Mouse (Mus musculus) heart, adult 2 months (tissue): Measurements from ENCODE around the gene Gsn. TPM values are rescaled to one million over a fixed set of nuclear protein-coding genes. Genes with fewer than 3 reads are reported as not detected.

Source experiments
- DNase-seq, 2 experiments: peaks; one replicate each; pipeline ENCODE4 v3.0.0; 2021
- H3K27ac ChIP-seq: fragments of 200-600 bp; 2 replicates; pipeline ENCODE4 v1.8.1; 2022
- H3K27me3 ChIP-seq: fragments of 200-500 bp; 2 replicates; pipeline ENCODE4 v1.6.1; 2012; ENCODE audit warnings: mild to moderate bottlenecking, low read length, inconsistent platforms, mixed read lengths; ENCODE audit not compliant: control insufficient read depth, insufficient read depth
- H3K36me3 ChIP-seq: fragments of 200-500 bp; 2 replicates; pipeline ENCODE4 v1.6.1; 2012; ENCODE audit warnings: low read length, inconsistent platforms; ENCODE audit not compliant: control insufficient read depth, insufficient read depth
- H3K4me1 ChIP-seq: fragments of 200-500 bp; 2 replicates; pipeline ENCODE4 v1.6.1; 2011; ENCODE audit warnings: low read length; ENCODE audit not compliant: control insufficient read depth, insufficient read depth
- H3K4me3 ChIP-seq: fragments of 200-600 bp; 2 replicates; pipeline ENCODE4 v1.8.1; 2022
- H3K79me2 ChIP-seq: fragments of 200-500 bp; replicated peaks from 2 replicates; pipeline ENCODE4 v1.6.1; 2012; ENCODE audit warnings: mild to moderate bottlenecking, inconsistent platforms, low read length, moderate library complexity, mixed read lengths; ENCODE audit not compliant: control insufficient read depth, insufficient read depth
- H3K9ac ChIP-seq: fragments of 200-500 bp; 2 replicates; pipeline ENCODE4 v1.6.1; 2012; ENCODE audit warnings: low read depth, mild to moderate bottlenecking, control low read depth, inconsistent platforms, low read length, mixed read lengths
- CTCF ChIP-seq: fragments of 200-600 bp; IDR thresholded peaks from 2 replicates; pipeline ENCODE4 v1.8.1; 2022; ENCODE audit warnings: antibody characterized with exemption, mild to moderate bottlenecking, moderate library complexity
- EP300 ChIP-seq: fragments of 200-500 bp; IDR thresholded peaks from 2 replicates; pipeline ENCODE4 v1.6.1; 2011; ENCODE audit warnings: low read depth, low read length, control low read depth; ENCODE audit not compliant: insufficient read depth
- POLR2A ChIP-seq: fragments of 200-500 bp; IDR thresholded peaks from 2 replicates; pipeline ENCODE4 v1.6.1; 2011; ENCODE audit warnings: mild to moderate bottlenecking, low read depth, low read length, control low read depth; ENCODE audit not compliant: insufficient read depth
- WGBS: fragments of 180-500 bp; shearing (Covaris S2); methylation state at CpG from one replicate; pipeline ENCODE4 v1.1.7; 2018; 5-methylcytosine and 5-hydroxymethylcytosine counted together
- intact Hi-C: fragments of 180-260 bp; cut with DNase I; formaldehyde crosslinking; loops from one replicate; pipeline ENCODE4 v1.15.1; 2025
- polyA plus RNA-seq: library from polyadenylated mRNA; depleted of rRNA; stranded (reverse); fragments of >200 nt; gene quantifications from 2 replicates; pipeline ENCODE4 v1.2.3, GENCODE M21; 2012
- total RNA-seq, 2 experiments: library from RNA; stranded (reverse); gene quantifications; 2 replicates each; pipeline ENCODE4 v1.2.3; 2021

Gene Gsn
- total and polyA plus RNA-seq, 3 experiments = 878 to 1,373 (median 1,097) TPM

GRCm38 (mm10) chr2:35256932-35257331 lies 752 bp downstream of the Gsn start:
- H3K27me3 ChIP-seq = no peaks in the 10 kb centered on the region
- peak overlapping the region; percentile 67 for H3K4me3 ChIP-seq
- TF ChIP-seq CTCF = no peak
- no peak for TF ChIP-seq POLR2A
- no peak for TF ChIP-seq EP300
- intact Hi-C loops = no loop called here
- 52% methylated on average over 8 of the region's 8 CpGs for WGBS
- DNase-seq = no peak
- peak overlapping the region; percentile 65 for H3K27ac ChIP-seq
- H3K36me3 ChIP-seq = no peaks in the 10 kb centered on the region
- no peak overlapping the region for H3K9ac ChIP-seq
- H3K4me1 ChIP-seq = peaks cover 7% of the 10 kb centered on the region
- H3K79me2 ChIP-seq = no peaks in the 10 kb centered on the region

GRCm38 (mm10) chr2:35257886-35258285 lies 1.7 kb downstream of the Gsn start:
- intact Hi-C loops = no loop called here
- Histone ChIP-seq H3K27me3 (no peaks in the 10 kb centered on the region), H3K9ac (no peak overlapping the region), H3K4me1 (peaks cover 7% of the 10 kb centered on the region), H3K4me3 (no peak overlapping the region), H3K27ac (no peak overlapping the region), H3K36me3 (no peaks in the 10 kb centered on the region), H3K79me2 (no peaks in the 10 kb centered on the region)
- TF ChIP-seq POLR2A (no peak), EP300 (no peak), CTCF (no peak)
- DNase-seq = no peak
- 84% methylated on average over 2 of the region's 2 CpGs for WGBS

DNA sequence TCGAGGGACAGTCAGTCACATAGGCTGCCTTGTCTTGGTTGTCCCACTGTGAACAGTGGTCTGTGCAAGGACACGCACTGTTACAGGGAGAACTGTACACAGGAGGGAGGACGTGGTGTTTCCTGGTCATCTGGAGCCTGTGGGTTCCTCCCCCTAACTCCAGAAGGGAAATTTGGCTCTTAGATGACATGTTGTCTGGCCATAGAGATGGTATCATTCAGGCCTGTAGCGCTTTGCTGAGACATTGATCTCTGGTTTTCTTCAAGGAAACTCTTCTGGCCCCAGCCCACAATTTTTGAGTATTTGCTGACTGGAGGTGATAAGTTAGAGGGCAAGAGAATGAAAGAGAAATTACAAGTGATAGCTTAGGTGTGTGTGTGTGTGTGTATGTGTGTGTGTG lies 2.4 kb downstream of the Gsn start:
- Histone ChIP-seq H3K4me3 (no peak overlapping the region), H3K36me3 (no peaks in the 10 kb centered on the region), H3K4me1 (peaks cover 7% of the 10 kb centered on the region), H3K27ac (no peak overlapping the region), H3K79me2 (no peaks in the 10 kb centered on the region), H3K27me3 (no peaks in the 10 kb centered on the region), H3K9ac (no peak overlapping the region)
- intact Hi-C loops = no loop called here
- WGBS = 68% methylated on average over 4 of the region's 4 CpGs
- TF ChIP-seq EP300 (no peak), POLR2A (no peak), CTCF (no peak)
- no peak for DNase-seq

- TF ChIP-seq EP300 (no peak), CTCF (no peak), POLR2A (no peak)
- H3K27ac ChIP-seq = no peak overlapping the region
- peak in 1 of 2 experiments; percentile 23 for DNase-seq
- H3K4me1 ChIP-seq = peaks cover 7% of the 10 kb centered on the region
- 29% methylated on average over 13 of the region's 13 CpGs for WGBS
- H3K4me3 ChIP-seq = no peak overlapping the region
- intact Hi-C loops = no loop called here
- no peaks in the 10 kb centered on the region for H3K27me3 ChIP-seq
- no peak overlapping the region for H3K9ac ChIP-seq
- no peaks in the 10 kb centered on the region for H3K79me2 ChIP-seq
- H3K36me3 ChIP-seq = no peaks in the 10 kb centered on the region
Observed at GRCm38 (mm10) chr2:35259338-35260080, 3.3 kb downstream of the Gsn start.

- WGBS = 86% methylated on average over 1 of the region's 1 CpGs
- Histone ChIP-seq H3K79me2 (no peaks in the 10 kb centered on the region), H3K27me3 (no peaks in the 10 kb centered on the region), H3K4me3 (no peak overlapping the region), H3K36me3 (no peaks in the 10 kb centered on the region), H3K4me1 (peaks cover 7% of the 10 kb centered on the region), H3K27ac (no peak overlapping the region), H3K9ac (no peak overlapping the region)
- DNase-seq = no peak
- TF ChIP-seq EP300 (no peak), CTCF (no peak), POLR2A (no peak)
- intact Hi-C loops = no loop called here
Observed at GRCm38 (mm10) chr2:35260291-35260690, 4.1 kb downstream of the Gsn start.

DNA sequence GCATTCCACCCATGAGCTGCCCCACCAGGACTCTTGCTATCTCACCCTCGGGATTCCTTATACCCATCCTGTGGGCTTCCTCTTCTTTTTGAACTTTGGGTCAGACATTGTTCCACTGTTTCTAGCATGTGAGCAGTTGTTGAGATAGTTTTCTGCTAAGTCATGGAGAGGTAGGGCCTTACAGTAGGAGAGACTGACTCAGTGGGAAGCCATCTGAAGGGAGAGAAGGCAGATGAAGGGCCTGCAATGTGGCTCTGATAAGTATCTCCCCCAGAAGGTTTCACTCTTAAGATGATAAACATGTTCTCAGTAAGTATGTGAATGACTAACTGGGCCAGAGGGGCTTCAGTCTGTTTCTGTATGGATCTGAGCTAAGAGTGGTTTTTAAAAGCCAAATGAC lies 7.9 kb downstream of the Gsn start:
- no peak overlapping the region for H3K9ac ChIP-seq
- H3K27me3 ChIP-seq = no peaks in the 10 kb centered on the region
- WGBS = 65% methylated on average over 1 of the region's 1 CpGs
- H3K36me3 ChIP-seq = no peaks in the 10 kb centered on the region
- intact Hi-C loops = loop anchor here (2.0 kb wide), 1 partner anchor 23 kb away; no protein-coding TSS in a partner anchor
- no peak for DNase-seq
- TF ChIP-seq POLR2A = no peak
- no peak for TF ChIP-seq EP300
- no peak for TF ChIP-seq CTCF
- H3K4me1 ChIP-seq = peaks cover 6% of the 10 kb centered on the region
- H3K27ac ChIP-seq = no peak overlapping the region
- H3K79me2 ChIP-seq = no peaks in the 10 kb centered on the region
- no peak overlapping the region for H3K4me3 ChIP-seq
